Mouse (Mus musculus) cortical plate, adult 2 months (tissue): Measurements from ENCODE around the gene Cnpy4.

ENCODE experiments used
- CTCF ChIP-seq: fragments of 200-500 bp; IDR thresholded peaks from 2 replicates; pipeline ENCODE4 v1.5.1; 2011; ENCODE audit warnings: mild to moderate bottlenecking, control low read depth, low read length; ENCODE audit not compliant: insufficient read depth; ENCODE audit errors: extremely low read depth
- POLR2A ChIP-seq: fragments of 200-500 bp; IDR thresholded peaks from 2 replicates; pipeline ENCODE4 v1.6.1; 2011; ENCODE audit warnings: mild to moderate bottlenecking, low read length, control low read depth; ENCODE audit not compliant: insufficient read depth; ENCODE audit errors: extremely low read depth

DNA sequence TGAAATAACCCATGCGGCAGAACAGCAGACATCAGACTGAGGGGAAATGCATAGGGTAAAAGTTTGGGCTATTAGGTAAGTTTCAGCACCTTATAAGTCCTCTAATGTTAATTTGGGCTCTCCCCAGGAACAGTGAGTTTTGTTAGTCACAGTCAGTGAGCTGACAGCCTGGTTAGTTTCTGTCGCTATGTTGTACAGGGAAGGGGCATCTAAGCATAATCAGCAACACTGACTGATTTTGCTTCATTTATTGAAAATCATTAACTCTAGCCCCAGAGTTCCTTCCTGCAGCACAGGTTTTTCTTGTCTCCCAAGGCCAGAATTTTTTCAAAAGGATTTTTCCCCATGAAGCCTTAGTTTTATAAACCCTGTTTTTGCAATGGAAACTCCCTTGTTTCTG, 46.5 kb downstream of the Cnpy4 start:
- TF ChIP-seq CTCF (no peak), POLR2A (no peak)
